Mouse (Mus musculus) cerebellum, adult 11 months (tissue): Measurements from ENCODE around the gene Kif2b.

Experiments
- DNase-seq: peaks from one replicate; pipeline ENCODE4 v3.0.0; 2022

Kif2b gene

DNA sequence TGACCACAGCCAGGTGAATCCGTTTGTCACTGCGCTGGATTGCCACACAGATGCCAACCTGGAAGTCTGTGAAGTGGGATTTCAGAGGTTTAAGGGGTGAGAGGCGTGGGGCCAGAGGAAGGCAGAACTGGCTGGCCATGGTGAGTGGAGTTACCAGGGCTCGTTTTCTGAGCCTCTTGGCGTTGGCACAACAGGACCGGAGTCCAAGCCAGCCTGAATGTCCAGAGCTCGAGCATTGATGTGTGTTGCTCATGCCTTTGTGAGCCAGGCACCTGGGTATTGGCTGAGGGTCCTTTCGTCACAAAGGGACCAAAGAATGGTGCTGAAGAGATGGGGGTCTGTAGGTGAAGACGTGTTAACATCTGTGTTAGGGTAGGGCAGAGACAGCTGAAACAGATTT is at the start of gene Kif2b:
Gene Kif2b, minus strand, starts transcription at position 242 of the 400 bp plus-strand sequence.
- DNase-seq, result no peak

DNA sequence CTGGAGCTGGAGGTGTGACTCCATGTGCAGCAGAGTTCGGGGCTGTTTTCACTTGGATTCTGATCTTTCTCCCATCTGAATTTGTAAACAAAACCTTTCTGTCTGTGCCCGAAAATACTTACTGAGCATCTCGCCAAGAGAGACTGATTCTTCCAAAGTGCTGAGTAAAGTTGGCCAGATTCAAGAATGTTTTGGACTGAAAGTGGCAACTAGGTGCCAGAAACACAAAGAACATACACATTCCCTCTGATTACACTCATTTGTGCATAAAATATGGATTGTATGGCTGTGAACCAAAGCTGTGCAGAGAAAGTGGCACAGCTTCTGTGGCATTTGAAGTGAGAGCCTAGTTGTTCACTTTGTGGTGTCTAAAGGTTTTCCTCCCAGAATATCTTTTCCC is 15.7 kb upstream of the Kif2b start:
- no peak for DNase-seq

DNA sequence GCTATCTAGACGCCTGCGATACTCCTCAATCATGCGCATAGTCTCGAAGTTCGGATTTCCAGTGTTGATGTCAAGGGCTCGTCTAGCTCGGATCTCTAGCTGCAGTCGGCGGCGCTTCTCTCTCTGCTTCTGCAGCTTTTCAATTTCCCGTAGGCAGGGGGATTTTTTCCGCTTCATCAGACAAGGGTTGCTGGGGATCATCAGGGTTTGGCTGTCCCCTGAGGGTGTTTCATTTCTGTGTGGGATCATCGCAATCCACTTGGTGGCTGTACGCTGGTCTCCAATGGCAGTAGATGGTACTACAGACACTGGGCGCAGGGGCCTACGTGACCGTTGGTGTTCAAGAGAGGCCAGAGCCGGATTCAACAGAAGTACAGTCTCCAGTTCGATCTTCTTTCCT is 502 bp downstream of the Kif2b start:
- no peak for DNase-seq

DNA sequence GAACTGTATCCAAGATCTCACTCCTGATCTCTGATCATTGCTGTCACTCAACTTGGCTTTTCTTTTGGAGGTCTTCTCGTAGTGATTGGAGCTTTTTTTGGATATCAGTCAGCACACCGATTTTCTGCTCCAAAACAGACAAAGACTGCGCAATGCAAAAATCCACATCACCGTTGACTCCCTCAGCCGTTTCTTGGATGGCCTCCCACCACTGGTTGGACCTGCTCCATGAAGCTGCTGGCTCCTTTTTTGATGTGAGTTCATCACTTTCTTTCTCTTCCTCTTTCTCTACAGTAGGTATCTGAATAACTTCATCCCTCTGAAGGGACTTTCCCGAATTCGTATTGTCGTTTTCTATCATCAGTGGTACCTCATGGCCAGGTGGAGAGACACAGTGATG is 2.0 kb downstream of the Kif2b start:
- no peak for DNase-seq

GRCm38 (mm10) chr11:91574477-91574876 is 2.9 kb downstream of the Kif2b start:
- DNase-seq, result no peak

- DNase-seq, result no peak
Observed at GRCm38 (mm10) chr11:91530737-91531136, 46.6 kb downstream of the Kif2b start.
